Mouse (Mus musculus): ENCODE results near the gene Gm1113. TPM values are rescaled to one million over a fixed set of nuclear protein-coding genes. Genes with fewer than 3 reads are reported as not detected.
A peak's percentile ranks its signal among the peaks of the same experiment; 100 is the strongest.

Gm1113 gene
- polyA plus RNA-seq, 1 experiment from 2014 or later, result not detected

GRCm38 (mm10) chr9:35535110-35535509 lies 17.0 kb upstream of the Gm1113 start:
- ATAC-seq (ENCODE audit: insufficient read depth, low FRiP score), result peak; percentile 76; the same call in 1 of the 2 replicates
- no peaks in the 10 kb centered on the region for H3K4me1 ChIP-seq (ENCODE audit: control insufficient read depth, insufficient read depth, low read length)
- H3K27me3 ChIP-seq (ENCODE audit: control insufficient read depth, insufficient read depth, low read length), result no peaks in the 10 kb centered on the region
- WGBS, result 6% methylated on average over 2 of the region's 2 CpGs
- no peaks in the 10 kb centered on the region for H3K9me3 ChIP-seq (replicated peaks; ENCODE audit: control insufficient read depth, low read length)
- no peak overlapping the region for H3K4me3 ChIP-seq (replicated peaks; ENCODE audit: low read length)
- H3K36me3 ChIP-seq (ENCODE audit: control insufficient read depth, insufficient read depth, low read length), result no peaks in the 10 kb centered on the region
- H3K9ac ChIP-seq (ENCODE audit: low read length), result no peak overlapping the region
- no peak overlapping the region for H3K4me2 ChIP-seq (ENCODE audit: low read depth, low read length)
- H3K27ac ChIP-seq (ENCODE audit: low read length), result no peak overlapping the region

GRCm38 (mm10) chr9:35533266-35533665 lies 15.2 kb upstream of the Gm1113 start:
- no peaks in the 10 kb centered on the region for H3K27me3 ChIP-seq (ENCODE audit: control insufficient read depth, insufficient read depth, low read length)
- peak overlapping the region; percentile 17; the same call in 1 of the 2 replicates for H3K27ac ChIP-seq (ENCODE audit: low read length)
- ATAC-seq (ENCODE audit: insufficient read depth, low FRiP score), result no peak
- no peaks in the 10 kb centered on the region for H3K36me3 ChIP-seq (ENCODE audit: control insufficient read depth, insufficient read depth, low read length)
- no peak overlapping the region for H3K4me3 ChIP-seq (replicated peaks; ENCODE audit: low read length)
- WGBS, result 56% methylated on average over 9 of the region's 9 CpGs
- H3K9me3 ChIP-seq (replicated peaks; ENCODE audit: control insufficient read depth, low read length), result no peaks in the 10 kb centered on the region
- H3K4me1 ChIP-seq (ENCODE audit: control insufficient read depth, insufficient read depth, low read length), result no peaks in the 10 kb centered on the region
- no peak overlapping the region for H3K9ac ChIP-seq (ENCODE audit: low read length)
- H3K4me2 ChIP-seq (ENCODE audit: low read depth, low read length), result no peak overlapping the region

- no peaks in the 10 kb centered on the region for H3K27me3 ChIP-seq (ENCODE audit: control insufficient read depth, insufficient read depth, low read length)
- H3K36me3 ChIP-seq (ENCODE audit: control insufficient read depth, insufficient read depth, low read length), result no peaks in the 10 kb centered on the region
- H3K4me1 ChIP-seq (ENCODE audit: control insufficient read depth, insufficient read depth, low read length), result no peaks in the 10 kb centered on the region
- H3K4me3 ChIP-seq (replicated peaks; ENCODE audit: low read length), result no peak overlapping the region
- no peak overlapping the region for H3K9ac ChIP-seq (ENCODE audit: low read length)
- peak overlapping the region; percentile 33; the same call in 1 of the 2 replicates for H3K27ac ChIP-seq (ENCODE audit: low read length)
- ATAC-seq (ENCODE audit: insufficient read depth, low FRiP score), result no peak
- no peaks in the 10 kb centered on the region for H3K9me3 ChIP-seq (replicated peaks; ENCODE audit: control insufficient read depth, low read length)
- no peak overlapping the region for H3K4me2 ChIP-seq (ENCODE audit: low read depth, low read length)
- WGBS, result 23% methylated on average over 1 of the region's 1 CpGs
Observed at GRCm38 (mm10) chr9:35529796-35530195, 11.7 kb upstream of the Gm1113 start.

GRCm38 (mm10) chr9:35529141-35529540 lies 11.1 kb upstream of the Gm1113 start:
- no peaks in the 10 kb centered on the region for H3K36me3 ChIP-seq (ENCODE audit: control insufficient read depth, insufficient read depth, low read length)
- H3K27me3 ChIP-seq (ENCODE audit: control insufficient read depth, insufficient read depth, low read length), result no peaks in the 10 kb centered on the region
- H3K9ac ChIP-seq (ENCODE audit: low read length), result no peak overlapping the region
- WGBS, result 73% methylated on average over 3 of the region's 3 CpGs
- H3K4me2 ChIP-seq (ENCODE audit: low read depth, low read length), result no peak overlapping the region
- H3K9me3 ChIP-seq (replicated peaks; ENCODE audit: control insufficient read depth, low read length), result no peaks in the 10 kb centered on the region
- H3K4me1 ChIP-seq (ENCODE audit: control insufficient read depth, insufficient read depth, low read length), result 0 out of 2 replicates have a peak, but pooled peaks cover 1% of the 10 kb centered on the region
- H3K4me3 ChIP-seq (replicated peaks; ENCODE audit: low read length), result no peak overlapping the region
- ATAC-seq (ENCODE audit: insufficient read depth, low FRiP score), result no peak
- H3K27ac ChIP-seq (ENCODE audit: low read length), result no peak overlapping the region

GRCm38 (mm10) chr9:35523941-35524411 lies 5.9 kb upstream of the Gm1113 start:
- Histone ChIP-seq H3K4me2 (ENCODE audit: low read depth, low read length) (no peak overlapping the region; the same call in 1 of the 2 replicates), H3K9me3 (replicated peaks; ENCODE audit: control insufficient read depth, low read length) (no peaks in the 10 kb centered on the region), H3K27me3 (ENCODE audit: control insufficient read depth, insufficient read depth, low read length) (no peaks in the 10 kb centered on the region), H3K4me3 (replicated peaks; ENCODE audit: low read length) (no peak overlapping the region), H3K36me3 (ENCODE audit: control insufficient read depth, insufficient read depth, low read length) (no peaks in the 10 kb centered on the region), H3K9ac (ENCODE audit: low read length) (no peak overlapping the region), H3K27ac (ENCODE audit: low read length) (peak overlapping the region; percentile 74; the same call in 1 of the 2 replicates), H3K4me1 (ENCODE audit: control insufficient read depth, insufficient read depth, low read length) (0 out of 2 replicates have a peak, but pooled peaks cover 6% of the 10 kb centered on the region)
- 10% methylated on average over 7 of the region's 7 CpGs for WGBS
- peak; percentile 78 for ATAC-seq (ENCODE audit: insufficient read depth, low FRiP score)

GRCm38 (mm10) chr9:35523541-35523940 lies 5.5 kb upstream of the Gm1113 start:
- no peak overlapping the region; the same call in 1 of the 2 replicates for H3K4me2 ChIP-seq (ENCODE audit: low read depth, low read length)

GRCm38 (mm10) chr9:35522821-35523515 lies 4.9 kb upstream of the Gm1113 start:
- ATAC-seq (ENCODE audit: insufficient read depth, low FRiP score), result no peak
- Histone ChIP-seq H3K27ac (ENCODE audit: low read length) (no peak overlapping the region), H3K4me1 (ENCODE audit: control insufficient read depth, insufficient read depth, low read length) (0 out of 2 replicates have a peak, but pooled peaks cover 6% of the 10 kb centered on the region), H3K4me2 (ENCODE audit: low read depth, low read length) (no peak overlapping the region), H3K9ac (ENCODE audit: low read length) (no peak overlapping the region), H3K36me3 (ENCODE audit: control insufficient read depth, insufficient read depth, low read length) (no peaks in the 10 kb centered on the region), H3K9me3 (replicated peaks; ENCODE audit: control insufficient read depth, low read length) (no peaks in the 10 kb centered on the region), H3K27me3 (ENCODE audit: control insufficient read depth, insufficient read depth, low read length) (no peaks in the 10 kb centered on the region), H3K4me3 (replicated peaks; ENCODE audit: low read length) (no peak overlapping the region)
- 81% methylated on average over 1 of the region's 1 CpGs for WGBS

More at GRCm38 (mm10) chr9:35523541-35523940, 5.5 kb upstream of the Gm1113 start:
- ATAC-seq (ENCODE audit: insufficient read depth, low FRiP score), result peak; percentile 89; the same call in 1 of the 2 replicates
- H3K36me3 ChIP-seq (ENCODE audit: control insufficient read depth, insufficient read depth, low read length), result no peaks in the 10 kb centered on the region
- H3K27me3 ChIP-seq (ENCODE audit: control insufficient read depth, insufficient read depth, low read length), result no peaks in the 10 kb centered on the region
- no peaks in the 10 kb centered on the region for H3K9me3 ChIP-seq (replicated peaks; ENCODE audit: control insufficient read depth, low read length)
- H3K27ac ChIP-seq (ENCODE audit: low read length), result peak overlapping the region; percentile 74; the same call in 1 of the 2 replicates
- no peak overlapping the region for H3K9ac ChIP-seq (ENCODE audit: low read length)
- WGBS, result 25% methylated on average over 5 of the region's 5 CpGs
- H3K4me1 ChIP-seq (ENCODE audit: control insufficient read depth, insufficient read depth, low read length), result 0 out of 2 replicates have a peak, but pooled peaks cover 6% of the 10 kb centered on the region
- H3K4me3 ChIP-seq (replicated peaks; ENCODE audit: low read length), result no peak overlapping the region

GRCm38 (mm10) chr9:35522241-35522640 lies 4.2 kb upstream of the Gm1113 start:
- Histone ChIP-seq H3K4me2 (ENCODE audit: low read depth, low read length) (no peak overlapping the region), H3K4me3 (replicated peaks; ENCODE audit: low read length) (no peak overlapping the region), H3K9me3 (replicated peaks; ENCODE audit: control insufficient read depth, low read length) (no peaks in the 10 kb centered on the region), H3K36me3 (ENCODE audit: control insufficient read depth, insufficient read depth, low read length) (no peaks in the 10 kb centered on the region), H3K27ac (ENCODE audit: low read length) (no peak overlapping the region), H3K4me1 (ENCODE audit: control insufficient read depth, insufficient read depth, low read length) (0 out of 2 replicates have a peak, but pooled peaks cover 6% of the 10 kb centered on the region), H3K9ac (ENCODE audit: low read length) (no peak overlapping the region), H3K27me3 (ENCODE audit: control insufficient read depth, insufficient read depth, low read length) (no peaks in the 10 kb centered on the region)
- no peak for ATAC-seq (ENCODE audit: insufficient read depth, low FRiP score)
- WGBS, result 70% methylated on average over 2 of the region's 2 CpGs

GRCm38 (mm10) chr9:35520631-35521348 lies 2.7 kb upstream of the Gm1113 start:
- peak; percentile 22; the same call in 1 of the 2 replicates for ATAC-seq (ENCODE audit: insufficient read depth, low FRiP score)
- WGBS, result 68% methylated on average over 6 of the region's 6 CpGs

More at GRCm38 (mm10) chr9:35520631-35521348, 2.7 kb upstream of the Gm1113 start:
- no peak overlapping the region for H3K9ac ChIP-seq (ENCODE audit: low read length)
- H3K4me3 ChIP-seq (replicated peaks; ENCODE audit: low read length), result no peak overlapping the region
- H3K27me3 ChIP-seq (ENCODE audit: control insufficient read depth, insufficient read depth, low read length), result no peaks in the 10 kb centered on the region
- H3K36me3 ChIP-seq (ENCODE audit: control insufficient read depth, insufficient read depth, low read length), result no peaks in the 10 kb centered on the region
- H3K27ac ChIP-seq (ENCODE audit: low read length), result no peak overlapping the region
- H3K4me2 ChIP-seq (ENCODE audit: low read depth, low read length), result no peak overlapping the region
- H3K4me1 ChIP-seq (ENCODE audit: control insufficient read depth, insufficient read depth, low read length), result 0 out of 2 replicates have a peak, but pooled peaks cover 6% of the 10 kb centered on the region
- H3K9me3 ChIP-seq (replicated peaks; ENCODE audit: control insufficient read depth, low read length), result no peaks in the 10 kb centered on the region
